Mouse (Mus musculus) C2C12 (cell line): ENCODE measurements around the gene Tmprss6.

Experiments
- CTCF ChIP-seq: IDR thresholded peaks from one replicate; pipeline ENCODE4 v1.5.1; 2011; ENCODE audit not compliant: control insufficient read depth, insufficient read depth, insufficient read length
- FOSL1 ChIP-seq: IDR thresholded peaks from one replicate; pipeline ENCODE4 v1.8.0; 2011; ENCODE audit warnings: mild to moderate bottlenecking, low read length; ENCODE audit not compliant: poor library complexity, insufficient read depth, severe bottlenecking

GRCm38 (mm10) chr15:78403301-78403741, 65.1 kb downstream of the Tmprss6 start:
- TF ChIP-seq CTCF (no peak), FOSL1 (no peak)
